Mouse (Mus musculus): ENCODE measurements around the gene Doc2g.
"Not testable (repeated sequence)": the region's sequence is repeated elsewhere in the genome, so short reads cannot be mapped to it uniquely, and the experiment has no call there.

Doc2g gene

GRCm38 (mm10) chr19:4017921-4018587 is 14.9 kb downstream of the Doc2g start:
- DNase-seq (ENCODE audit: low spot score) = no peak

- DNase-seq (ENCODE audit: low spot score) = peak; percentile 81
These were observed 15.8 kb downstream of the Doc2g start for GRCm38 (mm10) chr19:4018743-4019583.

- no peak for DNase-seq (ENCODE audit: low spot score)
These were observed 20.1 kb downstream of the Doc2g start for GRCm38 (mm10) chr19:4023185-4023584.

- DNase-seq (ENCODE audit: low spot score) = no peak
These were observed 24.5 kb downstream of the Doc2g start for GRCm38 (mm10) chr19:4027576-4027975.

- no peak for DNase-seq (ENCODE audit: low spot score)
These were observed 29.6 kb downstream of the Doc2g start for GRCm38 (mm10) chr19:4032668-4033067.

GRCm38 (mm10) chr19:4033298-4033697 is 30.2 kb downstream of the Doc2g start:
- no peak for DNase-seq (ENCODE audit: low spot score)

GRCm38 (mm10) chr19:4033742-4034141 is 30.6 kb downstream of the Doc2g start:
- no peak for DNase-seq (ENCODE audit: low spot score)

- DNase-seq (ENCODE audit: low spot score) = no peak
These were observed 33.4 kb downstream of the Doc2g start for GRCm38 (mm10) chr19:4036327-4037045.

- DNase-seq (ENCODE audit: low spot score) = not testable (repeated sequence)
These were observed 34.2 kb downstream of the Doc2g start for GRCm38 (mm10) chr19:4037154-4037787.

GRCm38 (mm10) chr19:4037788-4038232 is 34.7 kb downstream of the Doc2g start, which contains the start of gene Gstp1:
Gene Gstp1 (minus strand): TSS chr19:4037985.
- DNase-seq (ENCODE audit: low spot score) = peak; percentile 81

GRCm38 (mm10) chr19:4040941-4041340 is 37.8 kb downstream of the Doc2g start:
- not testable (repeated sequence) for DNase-seq (ENCODE audit: low spot score)

- not testable (repeated sequence) for DNase-seq (ENCODE audit: low spot score)
These were observed 38.4 kb downstream of the Doc2g start for GRCm38 (mm10) chr19:4041500-4041899.

- DNase-seq (ENCODE audit: low spot score) = no peak
These were observed 39.0 kb downstream of the Doc2g start for GRCm38 (mm10) chr19:4042124-4042523.

GRCm38 (mm10) chr19:4044109-4044508 is 41.0 kb downstream of the Doc2g start:
- not testable (repeated sequence) for DNase-seq (ENCODE audit: low spot score)

- DNase-seq (ENCODE audit: low spot score) = peak; percentile 90
These were observed 43.1 kb downstream of the Doc2g start, which contains the start of gene Gstp2 for GRCm38 (mm10) chr19:4045966-4046865. Gene Gstp2 (minus strand): TSS chr19:4046023.

GRCm38 (mm10) chr19:4046866-4047254 is 43.7 kb downstream of the Doc2g start:
- DNase-seq (ENCODE audit: low spot score) = no peak

- peak; percentile 66 for DNase-seq (ENCODE audit: low spot score)
These were observed 44.7 kb downstream of the Doc2g start for GRCm38 (mm10) chr19:4047859-4048258.

GRCm38 (mm10) chr19:4049069-4049468 is 46.0 kb downstream of the Doc2g start:
- DNase-seq (ENCODE audit: low spot score) = not testable (repeated sequence)

- no peak for DNase-seq (ENCODE audit: low spot score)
These were observed 47.9 kb downstream of the Doc2g start for GRCm38 (mm10) chr19:4051016-4051415.

- DNase-seq (ENCODE audit: low spot score) = peak; percentile 50
These were observed 48.8 kb downstream of the Doc2g start for GRCm38 (mm10) chr19:4051741-4052515.
